Mouse (Mus musculus) granulocyte monocyte progenitor cell, adult 5-6 weeks (primary cell): ENCODE measurements around the gene Ephx4. TPM values are rescaled to one million over a fixed set of nuclear protein-coding genes. Genes with fewer than 3 reads are reported as not detected.

Source experiments
- ATAC-seq: replicated peaks from 2 replicates; pipeline ENCODE4 v1.8.0; 2016; ENCODE audit warnings: mild to moderate bottlenecking, moderate TSS enrichment, inconsistent platforms; ENCODE audit not compliant: poor library complexity, severe bottlenecking
- total RNA-seq, 2 experiments: library from RNA; stranded (forward) in 1 of 2; stranded (reverse) in 1 of 2; fragments of 200-712, 200-1000 nt in 1 of 2; fragments of >200 nt in 1 of 2; fragmentation: Nextera tagmentation in 1 of 2; gene quantifications; 2 replicates each; pipeline ENCODE4 v1.2.3; 2014 to 2017

Ephx4 gene
- total RNA-seq, 2 experiments from 2014 or later: not detected

- ATAC-seq: no peak
Measured at GRCm38 (mm10) chr5:107421676-107422075, 19.1 kb downstream of the Ephx4 start.

GRCm38 (mm10) chr5:107431249-107431648 lies 28.7 kb downstream of the Ephx4 start, which contains the start of gene Lpcat2b:
Gene Lpcat2b (plus strand): TSS chr5:107431549.
- no peak for ATAC-seq

GRCm38 (mm10) chr5:107434001-107434400 lies 31.5 kb downstream of the Ephx4 start:
- no peak for ATAC-seq

- no peak for ATAC-seq
Measured at GRCm38 (mm10) chr5:107436185-107436584, 33.6 kb downstream of the Ephx4 start.

GRCm38 (mm10) chr5:107436587-107437209 lies 34.2 kb downstream of the Ephx4 start:
- no peak for ATAC-seq

GRCm38 (mm10) chr5:107437464-107438281 lies 35.1 kb downstream of the Ephx4 start, which contains the start of gene Btbd8:
Gene Btbd8 (plus strand): TSS chr5:107437997.
- ATAC-seq: peak; percentile 93

GRCm38 (mm10) chr5:107438353-107438752 lies 35.8 kb downstream of the Ephx4 start:
- no peak for ATAC-seq

GRCm38 (mm10) chr5:107441881-107442280 lies 39.3 kb downstream of the Ephx4 start:
- no peak for ATAC-seq

- no peak for ATAC-seq
Measured at GRCm38 (mm10) chr5:107444251-107444650, 41.7 kb downstream of the Ephx4 start.

GRCm38 (mm10) chr5:107447977-107448376 lies 45.4 kb downstream of the Ephx4 start:
- ATAC-seq: no peak

GRCm38 (mm10) chr5:107448784-107449183 lies 46.2 kb downstream of the Ephx4 start:
- no peak for ATAC-seq

GRCm38 (mm10) chr5:107449620-107450019 lies 47.1 kb downstream of the Ephx4 start:
- no peak for ATAC-seq

GRCm38 (mm10) chr5:107450299-107450698 lies 47.8 kb downstream of the Ephx4 start:
- no peak for ATAC-seq

- ATAC-seq: no peak
Measured at GRCm38 (mm10) chr5:107462147-107463076, 59.9 kb downstream of the Ephx4 start.

GRCm38 (mm10) chr5:107466501-107466900 lies 64.0 kb downstream of the Ephx4 start:
- ATAC-seq: no peak

GRCm38 (mm10) chr5:107467098-107467497 lies 64.6 kb downstream of the Ephx4 start:
- ATAC-seq: no peak

GRCm38 (mm10) chr5:107470600-107471329 lies 68.2 kb downstream of the Ephx4 start:
- ATAC-seq: no peak
